Mouse (Mus musculus) liver, embryonic 11.5 days (tissue): ENCODE measurements around the gene Gm9049. TPM values are rescaled to one million over a fixed set of nuclear protein-coding genes. Genes with fewer than 3 reads are reported as not detected.
"Not testable (repeated sequence)": the region's sequence is repeated elsewhere in the genome, so short reads cannot be mapped to it uniquely, and the experiment has no call there.

Experiments used
- ATAC-seq: fragments of 200-750 bp; cut with Nextera tagmentation; replicated peaks from 2 replicates; pipeline ENCODE4 v1.8.0; 2017; ENCODE audit warnings: moderate number of reproducible peaks, mild to moderate bottlenecking, moderate TSS enrichment, moderate library complexity; ENCODE audit not compliant: low FRiP score
- DNase-seq: peaks from one replicate; pipeline ENCODE4 v3.0.0-alpha.2; 2017; ENCODE audit warnings: low spot score
- H3K27ac ChIP-seq: fragments of 300-500 bp; sonication (generic); 2 replicates; pipeline ENCODE4 v1.5.1; 2014; ENCODE audit warnings: mild to moderate bottlenecking, low read depth, low read length, control low read depth
- H3K27me3 ChIP-seq: fragments of 300-500 bp; sonication (generic); replicated peaks from 2 replicates; pipeline ENCODE4 v1.6.1; 2014; ENCODE audit warnings: low read length, mixed read lengths; ENCODE audit not compliant: control insufficient read depth, insufficient read depth
- H3K36me3 ChIP-seq: fragments of 300-500 bp; sonication (generic); 2 replicates; pipeline ENCODE4 v1.6.1; 2014; ENCODE audit warnings: mild to moderate bottlenecking, low read length, moderate library complexity, mixed read lengths; ENCODE audit not compliant: control insufficient read depth, insufficient read depth
- H3K4me1 ChIP-seq: fragments of 300-500 bp; sonication (generic); replicated peaks from 2 replicates; pipeline ENCODE4 v1.6.1; 2014; ENCODE audit warnings: low read length, mixed read lengths; ENCODE audit not compliant: control insufficient read depth, insufficient read depth
- H3K4me2 ChIP-seq: fragments of 300-500 bp; sonication (generic); 2 replicates; pipeline ENCODE4 v1.6.1; 2014; ENCODE audit warnings: mild to moderate bottlenecking, control low read depth, moderate library complexity
- H3K4me3 ChIP-seq: fragments of 300-500 bp; sonication (generic); 2 replicates; pipeline ENCODE4 v1.5.1; 2014; ENCODE audit warnings: low read depth, low read length, control low read depth
- H3K9ac ChIP-seq: fragments of 300-500 bp; sonication (generic); 2 replicates; pipeline ENCODE4 v1.6.1; 2014; ENCODE audit warnings: low read depth, low read length, control low read depth
- H3K9me3 ChIP-seq: fragments of 300-500 bp; sonication (generic); 2 replicates; pipeline ENCODE4 v1.6.1; 2016; ENCODE audit warnings: low read length, inconsistent platforms, mixed read lengths; ENCODE audit not compliant: control insufficient read depth
- WGBS: fragments of 180-500 bp; shearing (Covaris S2); extraction: QIAGEN DNeasy Blood & Tissue Kit; methylation state at CpG from one replicate; pipeline ENCODE4 v1.1.7; 2014; 5-methylcytosine and 5-hydroxymethylcytosine counted together
- polyA plus RNA-seq: library from polyadenylated mRNA; unstranded; fragments of >200 nt; fragmentation: Nextera tagmentation; extraction: Ambion mirVana; gene quantifications from 2 replicates; pipeline ENCODE4 v1.2.1, GENCODE M21; 2014

The Gm9049 gene
- polyA plus RNA-seq, 1 experiment from 2014 or later = not detected

DNA sequence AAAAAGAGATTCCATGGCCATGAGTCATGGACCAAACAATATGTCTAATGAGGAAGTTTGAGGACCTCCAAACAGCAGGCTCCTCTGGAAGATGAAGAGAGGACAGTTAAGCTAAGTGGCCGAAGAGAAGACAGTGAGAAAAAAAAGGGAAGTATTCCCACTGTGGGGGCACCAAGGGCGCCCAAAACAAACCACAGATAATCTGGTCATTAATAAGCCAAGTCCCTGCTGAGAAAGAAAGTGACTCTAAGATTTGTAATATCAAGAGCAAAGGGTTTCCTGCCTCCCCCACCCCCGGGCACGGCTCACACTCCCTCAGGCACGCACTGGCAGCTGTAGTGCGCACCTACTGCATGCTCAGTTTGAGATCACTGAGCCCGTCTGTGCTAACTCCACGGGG, 34.9 kb downstream of the Gm9049 start:
- 47% methylated on average over 8 of the region's 8 CpGs for WGBS

GRCm38 (mm10) chr10:118302133-118302532, 51.8 kb downstream of the Gm9049 start:
- WGBS = 39% methylated on average over 2 of the region's 2 CpGs
- not testable (repeated sequence) for H3K27me3 ChIP-seq, H3K36me3 ChIP-seq, DNase-seq, H3K4me3 ChIP-seq, H3K9me3 ChIP-seq, H3K4me2 ChIP-seq, H3K9ac ChIP-seq, H3K4me1 ChIP-seq, H3K27ac ChIP-seq, ATAC-seq

More for the DNA sequence above, 34.9 kb downstream of the Gm9049 start:
- Histone ChIP-seq H3K9ac (no peak overlapping the region), H3K4me1 (no peaks in the 10 kb centered on the region), H3K4me2 (no peak overlapping the region), H3K27me3 (no peaks in the 10 kb centered on the region), H3K4me3 (no peak overlapping the region), H3K9me3 (no peaks in the 10 kb centered on the region), H3K27ac (no peak overlapping the region), H3K36me3 (no peaks in the 10 kb centered on the region)
- no peak for ATAC-seq
- DNase-seq = no peak

Other genes starting within 250 kb of the Gm9049 start
- 26.3 and 33.4 TPM in 2 replicates for gene Mdm1, start 212.3 kb downstream of the Gm9049 start, polyA plus RNA-seq
- gene Il22, start 149.2 kb downstream of the Gm9049 start, polyA plus RNA-seq = not detected in 2 replicates
- not detected in 2 replicates for gene Gm32717, start 113.3 kb downstream of the Gm9049 start, polyA plus RNA-seq
- gene Gm32802, start 95.4 kb downstream of the Gm9049 start, polyA plus RNA-seq = not detected in 2 replicates
- not detected in 2 replicates for gene Iltifb, start 59.1 kb downstream of the Gm9049 start, polyA plus RNA-seq
- gene Gm9040, start 27.1 kb downstream of the Gm9049 start, polyA plus RNA-seq = not detected in 2 replicates
- not detected in 2 replicates for gene Gm9044, start 21.7 kb downstream of the Gm9049 start, polyA plus RNA-seq
- gene Gm9045, start 16.3 kb downstream of the Gm9049 start, polyA plus RNA-seq = not detected in 2 replicates
- not detected in 2 replicates for gene Gm9046, start 10.8 kb downstream of the Gm9049 start, polyA plus RNA-seq
- gene Gm9048, start 5.4 kb downstream of the Gm9049 start, polyA plus RNA-seq = 0.09 TPM in 1 of 2 replicates, not detected in the other
- not detected in 2 replicates for gene Ifng, start 86.9 kb upstream of the Gm9049 start, polyA plus RNA-seq